ENCODE assay signal across 10 mouse cellular contexts in genomic region chr13:112466136-112466945, GRCm38 (mm10). TPM values are rescaled to one million over a fixed set of nuclear protein-coding genes. Genes with fewer than 3 reads are reported as not detected.
DNase-seq lines count a peak whose midpoint lies in the region; ATAC-seq and TF ChIP-seq lines count a peak whose summit lies in the region.
"Had no signal": no experiment of that assay in that cellular context is flagged by ENCODE, and none has a peak within 500 bp of the region (broad histone marks: within the 10 kb centered on the region; RNA-seq: fewer than 3 reads in every experiment).

No protein-coding gene starts in this region.

- peaks cover 16% of the 10 kb centered on the region; the same call in 1 of the 2 replicates for H3K4me1 ChIP-seq in hindbrain, embryonic 12.5 days
- peaks cover 6% of the 10 kb centered on the region for H3K4me1 ChIP-seq in hindbrain, embryonic 16.5 days (ENCODE audit: control insufficient read depth, insufficient read depth, low read depth, low read length)
- H3K4me1 ChIP-seq in heart, postnatal 0 days (ENCODE audit: control insufficient read depth, insufficient read depth) = peaks cover 20% of the 10 kb centered on the region
- peaks cover 24% of the 10 kb centered on the region for H3K4me1 ChIP-seq in lung, embryonic 16.5 days (replicated peaks; ENCODE audit: control insufficient read depth, insufficient read depth, low read length)

- WGBS in hindbrain, embryonic 12.5 days = 88% methylated on average over 19 of the region's 19 CpGs
- 86% methylated on average over 19 of the region's 19 CpGs for WGBS in hindbrain, embryonic 16.5 days
- 46% methylated on average over 19 of the region's 19 CpGs for WGBS in heart, postnatal 0 days
- WGBS in lung, embryonic 16.5 days = 44% methylated on average over 19 of the region's 19 CpGs

- no peak overlapping the region for H3K4me3 ChIP-seq in hindbrain, embryonic 12.5 days
- no peak overlapping the region for H3K4me3 ChIP-seq in hindbrain, embryonic 16.5 days (ENCODE audit: low read length)
- peak overlapping the region; percentile 78 for H3K4me3 ChIP-seq in heart, postnatal 0 days (ENCODE audit: low read depth, low read length)
- H3K4me3 ChIP-seq in lung, embryonic 16.5 days (ENCODE audit: low read length) = no peak overlapping the region
- H3K4me3 ChIP-seq: erythroblast, embryonic 14.5 days had no signal

- H3K27ac ChIP-seq in hindbrain, embryonic 12.5 days = no peak overlapping the region
- H3K27ac ChIP-seq in hindbrain, embryonic 16.5 days (ENCODE audit: low read depth, low read length) = no peak overlapping the region
- H3K27ac ChIP-seq in heart, postnatal 0 days (ENCODE audit: low read depth) = peak overlapping the region; percentile 67
- peak overlapping the region; percentile 49; the same call in 1 of the 2 replicates for H3K27ac ChIP-seq in lung, embryonic 16.5 days (ENCODE audit: low read length)

- no peak for TF ChIP-seq CTCF in heart, postnatal 0 days (IDR thresholded peaks at IDR 0.05; ENCODE audit: low read depth)

- no peaks in the 10 kb centered on the region for H3K36me3 ChIP-seq in hindbrain, embryonic 12.5 days
- H3K36me3 ChIP-seq in hindbrain, embryonic 16.5 days (ENCODE audit: control insufficient read depth, insufficient read depth, low read length) = no peaks in the 10 kb centered on the region
- no peaks in the 10 kb centered on the region for H3K36me3 ChIP-seq in heart, postnatal 0 days (replicated peaks; ENCODE audit: control insufficient read depth, insufficient read depth, low read length)
- H3K36me3 ChIP-seq in lung, embryonic 16.5 days (ENCODE audit: control insufficient read depth, insufficient read depth, low read length) = no peaks in the 10 kb centered on the region

- no peaks in the 10 kb centered on the region for H3K9me3 ChIP-seq in hindbrain, embryonic 12.5 days (replicated peaks)
- H3K9me3 ChIP-seq in hindbrain, embryonic 16.5 days (ENCODE audit: control insufficient read depth, low read length) = no peaks in the 10 kb centered on the region
- no peaks in the 10 kb centered on the region for H3K9me3 ChIP-seq in heart, postnatal 0 days (replicated peaks; ENCODE audit: control insufficient read depth, low read length)
- no peaks in the 10 kb centered on the region for H3K9me3 ChIP-seq in lung, embryonic 16.5 days (ENCODE audit: control insufficient read depth, low read length)

- no peak for TF ChIP-seq EP300 in heart, postnatal 0 days (IDR thresholded peaks at IDR 0.05; ENCODE audit: low read depth)

- no peak for ATAC-seq in hindbrain, embryonic 12.5 days (ENCODE audit: low FRiP score)
- no peak for ATAC-seq in hindbrain, embryonic 16.5 days
- no peak for ATAC-seq in heart, postnatal 0 days (ENCODE audit: insufficient read depth, low read depth)
- ATAC-seq in lung, embryonic 16.5 days (ENCODE audit: low read depth) = no peak

- H3K9ac ChIP-seq in hindbrain, embryonic 12.5 days = no peak overlapping the region
- H3K9ac ChIP-seq in hindbrain, embryonic 16.5 days (ENCODE audit: low read depth, low read length) = no peak overlapping the region
- H3K9ac ChIP-seq in heart, postnatal 0 days (replicated peaks; ENCODE audit: low read depth, low read length) = peak overlapping the region; percentile 35; the same call in 1 of the 2 replicates
- H3K9ac ChIP-seq in lung, embryonic 16.5 days (ENCODE audit: low read length) = peak overlapping the region; percentile 38; the same call in 1 of the 2 replicates

- H3K27me3 ChIP-seq in hindbrain, embryonic 12.5 days = no peaks in the 10 kb centered on the region
- no peaks in the 10 kb centered on the region for H3K27me3 ChIP-seq in hindbrain, embryonic 16.5 days (replicated peaks; ENCODE audit: control insufficient read depth, insufficient read depth, low read length)
- no peaks in the 10 kb centered on the region for H3K27me3 ChIP-seq in heart, postnatal 0 days (ENCODE audit: control insufficient read depth, insufficient read depth, low read length)
- no peaks in the 10 kb centered on the region for H3K27me3 ChIP-seq in lung, embryonic 16.5 days (ENCODE audit: control insufficient read depth, insufficient read depth, low read depth, low read length)

- DNase-seq in NIH3T3 (ENCODE audit: low read depth) = peak; percentile 34
- peak; percentile 49 for DNase-seq in heart, postnatal 0 days (ENCODE audit: low spot score)
- no peak for DNase-seq in right cerebral cortex, postnatal 10 days (ENCODE audit: low spot score in 2 of 2)
- no peak for DNase-seq in natural killer cell, adult 2 months (ENCODE audit: low spot score in 2 of 2)
- no peak for DNase-seq in gastrocnemius, postnatal 25 days
- DNase-seq: adrenal gland, postnatal 36 days had no signal

- 0 out of 2 replicates have a peak overlapping the region, but pooled peaks have one; percentile 7 for H3K4me2 ChIP-seq in hindbrain, embryonic 12.5 days (replicated peaks)
- H3K4me2 ChIP-seq in hindbrain, embryonic 16.5 days (ENCODE audit: low read length) = no peak overlapping the region
- peak overlapping the region; percentile 80 for H3K4me2 ChIP-seq in heart, postnatal 0 days (ENCODE audit: low read depth, low read length)
- H3K4me2 ChIP-seq in lung, embryonic 16.5 days (ENCODE audit: low read depth, low read length) = peak overlapping the region; percentile 42

RNA-seq across cellular contexts. Expression of gene Il6st, which starts 2.5 kb away (rescaled TPM):
- polyA plus RNA-seq in hindbrain, embryonic 12.5 days (2016; fragmentation: Nextera tagmentation; extraction: Ambion mirVana) = 40.4 and 53.4 TPM in 2 replicates
- polyA plus RNA-seq in hindbrain, embryonic 16.5 days (2015; fragmentation: Nextera tagmentation; extraction: Ambion mirVana) = 21.5 and 27.1 TPM in 2 replicates
- 79.0 and 98.0 TPM in 2 replicates for total RNA-seq in heart, postnatal 0 days (2014; rRNA removed; ENCODE audit: low replicate concordance)
- 29.9 and 30.0 TPM in 2 replicates for polyA plus RNA-seq in heart, postnatal 0 days (2015; fragmentation: Nextera tagmentation; extraction: Ambion mirVana)
- polyA plus RNA-seq in lung, embryonic 16.5 days (2015; fragmentation: Nextera tagmentation; extraction: Ambion mirVana) = 38.3 and 47.4 TPM in 2 replicates
- total RNA-seq in gastrocnemius, postnatal 25 days (2021) = 100 to 1,000 TPM; 131 to 142 TPM

Comparison
In these comparisons a context has a peak if more than half of its experiments do, and no peak if none do; other contexts are left out.
1. H3K27ac ChIP-seq: peak in heart, postnatal 0 days (single experiment) and lung, embryonic 16.5 days (single experiment); none in hindbrain, embryonic 12.5 days (single experiment) and hindbrain, embryonic 16.5 days (single experiment).
2. H3K9ac ChIP-seq: peak in heart, postnatal 0 days (single experiment) and lung, embryonic 16.5 days (single experiment); none in hindbrain, embryonic 12.5 days (single experiment) and hindbrain, embryonic 16.5 days (single experiment).
3. DNase-seq: peak in NIH3T3 (single experiment) and heart, postnatal 0 days (single experiment); none in right cerebral cortex, postnatal 10 days (0 of 2), natural killer cell, adult 2 months (0 of 2) and gastrocnemius, postnatal 25 days (single experiment).